Mouse (Mus musculus): ENCODE data around the gene Mef2a. TPM values are rescaled to one million over a fixed set of nuclear protein-coding genes. Genes with fewer than 3 reads are reported as not detected.

Mef2a gene
- total RNA-seq, 1 experiment = 14.3 TPM

- in situ Hi-C loops (cut with MboI; ENCODE audit: low sequenced_read_pairs in 2 of 2, unreplicated experiment in 2 of 2) = no loop called here
- no peaks in the 10 kb centered on the region for H3K4me1 ChIP-seq (ENCODE audit: control insufficient read depth in 2 of 2, insufficient read depth in 2 of 2, low read length in 2 of 2, poor library complexity in 1 of 2)
- no peak overlapping the region for H3K9ac ChIP-seq (ENCODE audit: insufficient read depth, low read depth, low read length, poor library complexity, severe bottlenecking)
- TF ChIP-seq HCFC1 (IDR thresholded peaks at IDR 0.05; ENCODE audit: borderline replicate concordance, insufficient read depth, low read length) (no peak), ZNF384 (IDR thresholded peaks at IDR 0.05; ENCODE audit: low read depth, low read length) (no peak), MAFK (IDR thresholded peaks at IDR 0.05; ENCODE audit: insufficient read depth, low read depth, low read length) (no peak), CHD2 (IDR thresholded peaks at IDR 0.05; ENCODE audit: low read depth, low read length) (no peak)
- no peak overlapping the region for H3K4me3 ChIP-seq (ENCODE audit: insufficient read depth in 1 of 2, low read depth in 1 of 2, low read length in 2 of 2, poor library complexity in 1 of 2, severe bottlenecking in 1 of 2)
- H3K27ac ChIP-seq (ENCODE audit: insufficient read depth, low read depth, low read length, poor library complexity, severe bottlenecking) = no peak overlapping the region
- no peak for DNase-seq (ENCODE audit: low read depth, low spot score)
- no peaks in the 10 kb centered on the region for H3K36me3 ChIP-seq (ENCODE audit: control insufficient read depth, insufficient read depth, low read length, poor library complexity, severe bottlenecking)
- no peaks in the 10 kb centered on the region for H3K9me3 ChIP-seq (ENCODE audit: control insufficient read depth, insufficient read depth, low read depth, low read length)
These were observed 29.7 kb upstream of the Mef2a start for GRCm38 (mm10) chr7:67402353-67402752.

- H3K27ac ChIP-seq (ENCODE audit: insufficient read depth, low read depth, low read length, poor library complexity, severe bottlenecking) = no peak overlapping the region
- no peak for TF ChIP-seq CHD2 (IDR thresholded peaks at IDR 0.05; ENCODE audit: low read depth, low read length)
- TF ChIP-seq MAFK (IDR thresholded peaks at IDR 0.05; ENCODE audit: insufficient read depth, low read depth, low read length) = no peak
- TF ChIP-seq ZC3H11A (IDR thresholded peaks at IDR 0.05; ENCODE audit: borderline replicate concordance, low read depth, low read length) = no peak
- no peak for TF ChIP-seq HCFC1 (IDR thresholded peaks at IDR 0.05; ENCODE audit: borderline replicate concordance, insufficient read depth, low read length)
- TF ChIP-seq ZNF384 (IDR thresholded peaks at IDR 0.05; ENCODE audit: low read depth, low read length) = no peak
- no peaks in the 10 kb centered on the region for H3K9me3 ChIP-seq (ENCODE audit: control insufficient read depth, insufficient read depth, low read depth, low read length)
- H3K36me3 ChIP-seq (ENCODE audit: control insufficient read depth, insufficient read depth, low read length, poor library complexity, severe bottlenecking) = no peaks in the 10 kb centered on the region
- no peak for DNase-seq (ENCODE audit: low read depth, low spot score)
- H3K4me1 ChIP-seq (ENCODE audit: control insufficient read depth in 2 of 2, insufficient read depth in 2 of 2, low read length in 2 of 2, poor library complexity in 1 of 2) = no peaks in the 10 kb centered on the region
- H3K9ac ChIP-seq (ENCODE audit: insufficient read depth, low read depth, low read length, poor library complexity, severe bottlenecking) = no peak overlapping the region
- in situ Hi-C loops (cut with MboI; ENCODE audit: low sequenced_read_pairs in 2 of 2, unreplicated experiment in 2 of 2) = no loop called here
- H3K4me3 ChIP-seq (ENCODE audit: insufficient read depth in 1 of 2, low read depth in 1 of 2, low read length in 2 of 2, poor library complexity in 1 of 2, severe bottlenecking in 1 of 2) = no peak overlapping the region
These were observed 28.7 kb upstream of the Mef2a start for GRCm38 (mm10) chr7:67401379-67401778.

GRCm38 (mm10) chr7:67390760-67391159, 18.1 kb upstream of the Mef2a start:
- no peak overlapping the region for H3K9ac ChIP-seq (ENCODE audit: insufficient read depth, low read depth, low read length, poor library complexity, severe bottlenecking)
- H3K4me3 ChIP-seq (ENCODE audit: insufficient read depth in 1 of 2, low read depth in 1 of 2, low read length in 2 of 2, poor library complexity in 1 of 2, severe bottlenecking in 1 of 2) = no peak overlapping the region
- in situ Hi-C loops (cut with MboI; ENCODE audit: low sequenced_read_pairs in 2 of 2, unreplicated experiment in 2 of 2) = no loop called here
- no peak for DNase-seq (ENCODE audit: low read depth, low spot score)
- no peak overlapping the region for H3K27ac ChIP-seq (ENCODE audit: insufficient read depth, low read depth, low read length, poor library complexity, severe bottlenecking)
- no peaks in the 10 kb centered on the region for H3K9me3 ChIP-seq (ENCODE audit: control insufficient read depth, insufficient read depth, low read depth, low read length)
- no peaks in the 10 kb centered on the region for H3K36me3 ChIP-seq (ENCODE audit: control insufficient read depth, insufficient read depth, low read length, poor library complexity, severe bottlenecking)
- no peaks in the 10 kb centered on the region for H3K4me1 ChIP-seq (ENCODE audit: control insufficient read depth in 2 of 2, insufficient read depth in 2 of 2, low read length in 2 of 2, poor library complexity in 1 of 2)
- no peak for TF ChIP-seq HCFC1 (IDR thresholded peaks at IDR 0.05; ENCODE audit: borderline replicate concordance, insufficient read depth, low read length)
- TF ChIP-seq CHD2 (IDR thresholded peaks at IDR 0.05; ENCODE audit: low read depth, low read length) = no peak

- H3K4me3 ChIP-seq (ENCODE audit: insufficient read depth in 1 of 2, low read depth in 1 of 2, low read length in 2 of 2, poor library complexity in 1 of 2, severe bottlenecking in 1 of 2) = no peak overlapping the region
- no peak overlapping the region for H3K27ac ChIP-seq (ENCODE audit: insufficient read depth, low read depth, low read length, poor library complexity, severe bottlenecking)
- no peaks in the 10 kb centered on the region for H3K9me3 ChIP-seq (ENCODE audit: control insufficient read depth, insufficient read depth, low read depth, low read length)
- no peaks in the 10 kb centered on the region for H3K36me3 ChIP-seq (ENCODE audit: control insufficient read depth, insufficient read depth, low read length, poor library complexity, severe bottlenecking)
- H3K4me1 ChIP-seq (ENCODE audit: control insufficient read depth in 2 of 2, insufficient read depth in 2 of 2, low read length in 2 of 2, poor library complexity in 1 of 2) = no peaks in the 10 kb centered on the region
- H3K9ac ChIP-seq (ENCODE audit: insufficient read depth, low read depth, low read length, poor library complexity, severe bottlenecking) = no peak overlapping the region
- in situ Hi-C loops (cut with MboI; ENCODE audit: low sequenced_read_pairs in 2 of 2, unreplicated experiment in 2 of 2) = no loop called here
- DNase-seq (ENCODE audit: low read depth, low spot score) = no peak
- TF ChIP-seq HCFC1 (IDR thresholded peaks at IDR 0.05; ENCODE audit: borderline replicate concordance, insufficient read depth, low read length) (no peak), ZNF384 (IDR thresholded peaks at IDR 0.05; ENCODE audit: low read depth, low read length) (no peak), MAFK (IDR thresholded peaks at IDR 0.05; ENCODE audit: insufficient read depth, low read depth, low read length) (no peak), CHD2 (IDR thresholded peaks at IDR 0.05; ENCODE audit: low read depth, low read length) (no peak), ZC3H11A (IDR thresholded peaks at IDR 0.05; ENCODE audit: borderline replicate concordance, low read depth, low read length) (no peak)
These were observed 17.4 kb upstream of the Mef2a start for GRCm38 (mm10) chr7:67390095-67390494.
